Mouse (Mus musculus) forebrain, embryonic 11.5 days (tissue): ENCODE results near the gene Arpp19. TPM values are rescaled to one million over a fixed set of nuclear protein-coding genes. Genes with fewer than 3 reads are reported as not detected.
A peak's percentile ranks its signal among the peaks of the same experiment; 100 is the strongest.

Experiments
- ATAC-seq: fragments of 200-750 bp; cut with Nextera tagmentation; replicated peaks from 2 replicates; pipeline ENCODE4 v1.8.0; 2017; ENCODE audit warnings: moderate TSS enrichment; ENCODE audit not compliant: low FRiP score
- DNase-seq: peaks from one replicate; pipeline ENCODE4 v3.0.0-alpha.2; 2017; ENCODE audit warnings: low spot score
- H3K27ac ChIP-seq: fragments of 300-500 bp; sonication (generic); 2 replicates; pipeline ENCODE4 v1.5.1; 2014; ENCODE audit warnings: low read depth, low read length
- H3K27me3 ChIP-seq: fragments of 300-500 bp; sonication (generic); 2 replicates; pipeline ENCODE4 v1.6.1; 2014; ENCODE audit warnings: mild to moderate bottlenecking, low read length, mixed read lengths; ENCODE audit not compliant: control insufficient read depth, insufficient read depth
- H3K36me3 ChIP-seq: fragments of 300-500 bp; sonication (generic); 2 replicates; pipeline ENCODE4 v1.6.1; 2014; ENCODE audit warnings: mild to moderate bottlenecking, low read length, moderate library complexity, mixed read lengths; ENCODE audit not compliant: control insufficient read depth, insufficient read depth
- H3K4me1 ChIP-seq: fragments of 300-500 bp; sonication (generic); replicated peaks from 2 replicates; pipeline ENCODE4 v1.6.1; 2014; ENCODE audit warnings: low read length, mixed read lengths; ENCODE audit not compliant: control insufficient read depth, insufficient read depth
- H3K4me2 ChIP-seq: fragments of 300-500 bp; sonication (generic); 2 replicates; pipeline ENCODE4 v1.6.1; 2014; ENCODE audit warnings: low read depth, mild to moderate bottlenecking, low read length, moderate library complexity, mixed read lengths; ENCODE audit not compliant: severe bottlenecking
- H3K4me3 ChIP-seq: fragments of 300-500 bp; sonication (generic); 2 replicates; pipeline ENCODE4 v1.5.1; 2014; ENCODE audit warnings: low read depth, low read length
- H3K9ac ChIP-seq: fragments of 300-500 bp; sonication (generic); 2 replicates; pipeline ENCODE4 v1.6.1; 2014; ENCODE audit warnings: low read length
- H3K9me3 ChIP-seq: fragments of 300-500 bp; sonication (generic); 2 replicates; pipeline ENCODE4 v1.6.1; 2016; ENCODE audit warnings: low read length, mixed read lengths; ENCODE audit not compliant: control insufficient read depth
- WGBS: fragments of 180-500 bp; shearing (Covaris S2); extraction: QIAGEN DNeasy Blood & Tissue Kit; methylation state at CpG from one replicate; pipeline ENCODE4 v1.1.7; 2014; 5-methylcytosine and 5-hydroxymethylcytosine counted together
- polyA plus RNA-seq: library from polyadenylated mRNA; unstranded; fragments of >200 nt; fragmentation: Nextera tagmentation; extraction: Ambion mirVana; gene quantifications from 2 replicates; pipeline ENCODE4 v1.2.1, GENCODE M21; 2014

The Arpp19 gene
- 328 and 333 TPM in 2 replicates for polyA plus RNA-seq

DNA sequence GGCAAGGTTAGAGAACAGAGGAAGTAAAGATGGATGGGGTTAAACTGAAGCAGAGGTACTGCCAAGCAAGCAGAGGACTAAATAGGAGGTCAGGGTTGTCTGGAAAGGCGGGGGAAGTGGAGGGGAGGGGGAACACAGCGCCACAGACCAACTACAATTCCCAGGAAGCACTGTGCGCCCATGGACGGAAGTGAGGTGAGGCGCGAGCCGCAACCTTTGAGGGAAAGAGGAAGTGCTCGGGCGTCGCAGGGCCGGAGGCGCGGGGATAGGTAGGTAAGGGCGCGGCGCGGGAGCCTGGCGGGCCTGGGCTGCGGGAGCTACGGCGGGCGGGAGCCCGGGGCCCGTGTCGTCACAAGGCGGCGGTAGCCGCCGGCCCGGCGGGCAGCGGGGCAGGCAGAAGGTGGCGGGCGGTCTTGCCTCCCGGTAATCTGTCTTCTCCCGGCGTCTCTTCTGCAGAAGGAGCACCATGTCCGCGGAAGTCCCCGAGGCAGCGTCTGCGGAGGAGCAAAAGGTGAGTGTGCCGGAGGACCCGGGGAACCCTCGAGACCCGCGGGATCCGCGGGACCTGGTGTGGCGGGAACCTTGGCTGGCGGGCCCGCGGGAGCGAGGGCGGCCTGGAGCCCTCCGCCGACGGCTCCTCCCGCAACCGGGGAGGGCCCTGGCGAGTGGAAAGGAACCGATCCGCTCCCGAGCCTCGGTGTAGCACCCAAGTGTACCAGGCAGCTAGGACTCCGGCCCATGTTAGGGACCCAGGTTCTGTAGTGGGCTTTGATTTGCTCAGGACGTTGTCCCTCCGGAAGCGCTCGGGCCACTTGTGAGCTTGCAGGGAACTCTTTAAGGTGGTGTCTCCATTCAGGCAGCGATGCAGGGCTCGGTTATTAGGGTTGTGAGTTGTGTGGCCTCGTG is at the start of gene Arpp19:
Gene Arpp19 (plus strand): TSS at position 164 of the 906 bp plus-strand sequence.
- peak within 1 kb of the TSS; percentile 98 for H3K4me3 ChIP-seq
- no peaks in the 10 kb centered on the region for H3K36me3 ChIP-seq
- under 1% methylated on average over 62 of the region's 73 CpGs for WGBS
- peak; percentile 92 for DNase-seq
- peak; percentile 95 for ATAC-seq
- peak within 1 kb of the TSS; percentile 73 for H3K4me2 ChIP-seq
- H3K9me3 ChIP-seq, result no peaks in the 10 kb centered on the region
- no peaks in the 10 kb centered on the region for H3K27me3 ChIP-seq
- H3K9ac ChIP-seq, result peak within 1 kb of the TSS; percentile 91
- H3K4me1 ChIP-seq, result peaks cover 3% of the 10 kb centered on the region; the same call in 1 of the 2 replicates
- H3K27ac ChIP-seq, result peak within 1 kb of the TSS; percentile 37; the same call in 1 of the 2 replicates

DNA sequence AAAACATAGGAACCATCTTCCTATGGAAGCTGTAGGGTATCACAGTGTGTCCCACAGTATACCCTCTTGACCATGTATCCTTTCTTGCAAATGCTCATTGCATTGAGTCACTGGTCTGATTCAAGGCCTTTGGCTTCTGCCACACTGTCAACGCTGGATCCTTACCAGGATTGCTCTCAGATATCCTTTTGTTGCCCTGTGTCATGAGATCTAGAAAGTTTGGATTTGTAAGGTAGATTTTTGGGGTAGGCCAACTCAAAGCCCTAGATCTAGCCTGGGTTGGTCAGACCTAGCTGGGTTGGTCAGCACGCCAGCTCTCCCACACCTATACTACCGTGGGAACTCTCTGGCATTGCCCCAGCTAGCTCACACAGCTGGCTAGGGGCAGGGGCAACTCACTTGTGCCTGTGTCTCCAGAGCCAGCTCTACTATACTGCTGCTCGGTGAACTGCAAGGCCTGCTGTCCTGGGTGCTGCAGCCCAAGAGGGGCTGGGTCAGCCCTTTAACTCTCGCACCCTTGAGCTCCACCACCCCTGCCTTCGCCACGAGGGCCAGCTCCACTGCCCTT is 48.4 kb upstream of the Arpp19 start:
- WGBS, result 89% methylated on average over 7 of the region's 7 CpGs

DNA sequence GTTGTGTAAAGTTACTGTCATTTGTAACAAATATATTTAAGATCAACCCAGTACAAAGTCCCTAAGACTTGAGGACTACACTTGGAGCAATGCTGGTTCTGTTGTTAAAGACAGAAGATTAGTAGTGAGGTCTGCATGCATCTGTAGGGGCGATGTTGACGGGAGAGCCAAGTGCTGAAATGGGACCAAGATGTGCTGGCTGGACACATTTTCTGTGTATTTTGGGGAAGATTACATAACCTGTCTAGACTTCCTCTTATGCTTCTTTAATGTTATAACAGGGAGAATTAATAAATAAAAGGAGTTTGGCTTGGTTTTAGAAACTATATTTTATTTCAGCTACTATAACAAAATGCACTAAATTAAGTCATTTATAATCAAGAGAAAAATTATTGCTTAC is 47.4 kb upstream of the Arpp19 start:
- H3K36me3 ChIP-seq, result no peaks in the 10 kb centered on the region
- no peak for DNase-seq
- no peak overlapping the region for H3K27ac ChIP-seq
- no peak overlapping the region for H3K4me2 ChIP-seq
- no peaks in the 10 kb centered on the region for H3K4me1 ChIP-seq
- no peaks in the 10 kb centered on the region for H3K9me3 ChIP-seq
- no peak for ATAC-seq
- H3K4me3 ChIP-seq, result no peak overlapping the region
- H3K9ac ChIP-seq, result no peak overlapping the region
- 93% methylated on average over 2 of the region's 2 CpGs for WGBS
- no peaks in the 10 kb centered on the region for H3K27me3 ChIP-seq

More for the DNA sequence above, 48.4 kb upstream of the Arpp19 start:
- Histone ChIP-seq H3K4me3 (no peak overlapping the region), H3K27me3 (no peaks in the 10 kb centered on the region), H3K36me3 (no peaks in the 10 kb centered on the region), H3K9me3 (no peaks in the 10 kb centered on the region), H3K9ac (no peak overlapping the region), H3K4me1 (no peaks in the 10 kb centered on the region), H3K27ac (no peak overlapping the region), H3K4me2 (no peak overlapping the region)
- ATAC-seq (no peak), DNase-seq (no peak)

DNA sequence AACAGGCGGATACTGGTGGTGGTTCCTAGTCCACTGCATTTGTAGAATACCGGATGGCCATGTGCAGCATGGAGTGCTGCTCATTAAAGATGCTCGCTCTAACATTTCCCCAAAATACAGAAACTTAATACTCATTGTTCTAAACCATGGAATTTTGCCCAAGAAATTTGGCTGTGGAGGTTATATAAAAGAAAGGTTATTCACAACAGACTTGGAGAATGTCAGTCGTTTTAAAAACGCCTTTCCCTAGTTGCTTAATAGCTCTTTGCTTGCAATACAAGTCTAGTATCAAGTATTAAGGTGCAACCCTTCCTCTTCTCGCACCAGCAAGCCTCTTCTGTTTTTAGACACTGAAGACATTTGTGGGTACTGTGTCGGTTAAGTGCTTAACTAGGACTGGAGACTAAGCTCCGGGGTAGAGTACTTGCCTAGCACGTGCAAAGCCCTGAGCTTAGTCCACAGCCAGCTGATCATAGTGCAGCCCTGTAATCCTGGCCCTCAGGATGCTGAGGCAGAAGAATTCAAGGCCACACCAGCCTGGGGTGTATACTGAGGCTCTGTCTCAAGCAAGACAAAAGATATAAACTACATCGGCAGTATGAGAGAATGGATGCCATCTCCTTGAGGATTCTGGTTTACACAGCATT is 42.7 kb upstream of the Arpp19 start:
- Histone ChIP-seq H3K9me3 (no peaks in the 10 kb centered on the region), H3K4me2 (no peak overlapping the region), H3K27me3 (no peaks in the 10 kb centered on the region), H3K27ac (no peak overlapping the region), H3K36me3 (no peaks in the 10 kb centered on the region), H3K4me1 (no peaks in the 10 kb centered on the region), H3K4me3 (no peak overlapping the region), H3K9ac (no peak overlapping the region)
- no peak for ATAC-seq
- whole genome bisulfite sequencing, result 87% methylated on average over 10 of the region's 10 CpGs
- no peak for DNase-seq

DNA sequence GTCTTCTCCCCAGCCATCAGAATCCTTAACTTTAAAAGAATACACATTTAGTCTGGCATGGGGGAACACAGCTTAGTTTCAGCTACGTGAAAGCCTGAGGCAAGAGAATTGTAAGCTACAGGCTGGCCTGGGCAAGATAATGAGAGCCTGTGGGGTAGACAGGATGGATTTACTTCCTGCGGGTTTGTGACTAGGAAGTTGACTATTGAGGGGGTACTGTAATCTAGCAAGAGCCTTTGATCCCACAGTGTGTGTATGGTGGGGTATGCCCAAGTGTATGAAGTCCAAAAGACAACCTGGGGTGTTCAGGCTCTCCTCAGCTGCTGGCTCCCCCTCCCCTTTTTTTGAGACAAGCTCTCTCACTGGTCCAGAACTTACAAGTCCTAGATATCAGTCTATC is 41.1 kb upstream of the Arpp19 start:
- no peaks in the 10 kb centered on the region for H3K4me1 ChIP-seq
- DNase-seq (no peak), ATAC-seq (no peak)
- no peaks in the 10 kb centered on the region for H3K36me3 ChIP-seq
- H3K9me3 ChIP-seq, result no peaks in the 10 kb centered on the region
- no peak overlapping the region for H3K4me3 ChIP-seq
- H3K27ac ChIP-seq, result no peak overlapping the region
- WGBS, result 57% methylated on average over 2 of the region's 2 CpGs
- no peaks in the 10 kb centered on the region for H3K27me3 ChIP-seq
- H3K9ac ChIP-seq, result no peak overlapping the region
- H3K4me2 ChIP-seq, result no peak overlapping the region

DNA sequence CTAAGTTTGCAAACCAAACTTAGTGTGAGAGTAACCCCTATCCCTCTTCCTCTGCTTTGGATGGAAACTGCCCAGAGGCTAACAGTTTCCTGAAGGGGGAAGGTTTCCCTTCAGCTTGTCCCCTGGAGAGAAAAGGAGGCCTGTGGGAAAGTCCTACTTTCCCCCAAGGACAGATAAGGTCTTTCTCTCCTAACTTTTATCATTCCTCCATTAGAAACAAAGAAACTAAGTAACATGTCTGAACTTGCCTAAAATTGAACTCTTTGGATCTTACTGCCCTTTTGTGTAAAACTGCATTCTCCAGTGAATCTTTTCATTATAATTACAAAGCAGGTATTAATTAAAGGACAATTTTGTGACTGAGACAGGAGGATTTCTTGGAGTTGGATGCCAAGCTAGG is 39.4 kb upstream of the Arpp19 start:
- no peaks in the 10 kb centered on the region for H3K4me1 ChIP-seq
- ATAC-seq, result no peak

DNA sequence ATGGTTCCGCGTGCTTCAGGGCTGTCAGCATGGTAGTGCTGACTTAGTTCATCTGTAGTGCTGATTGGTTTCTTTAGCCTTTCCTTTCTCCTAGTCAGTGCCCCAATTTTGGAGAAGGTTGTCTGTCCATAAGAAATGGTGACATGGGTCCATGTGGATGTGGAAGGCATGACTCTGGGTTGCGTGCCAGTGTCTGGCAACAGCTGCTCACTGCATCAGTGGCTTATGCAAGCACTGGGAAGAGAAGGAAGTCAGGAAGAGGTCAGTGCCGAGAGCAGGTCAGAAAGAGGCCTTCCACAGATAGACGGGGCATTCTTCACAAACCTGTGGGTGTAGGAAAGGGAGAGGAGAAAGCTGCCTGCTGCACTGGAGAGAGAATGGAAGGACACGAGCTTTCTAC is 36.4 kb upstream of the Arpp19 start:
- H3K27ac ChIP-seq, result no peak overlapping the region
- H3K4me1 ChIP-seq, result no peaks in the 10 kb centered on the region
- 89% methylated on average over 6 of the region's 6 CpGs for WGBS
- ATAC-seq, result no peak
- no peaks in the 10 kb centered on the region for H3K9me3 ChIP-seq
- no peak overlapping the region for H3K9ac ChIP-seq
- no peak for DNase-seq
- H3K36me3 ChIP-seq, result no peaks in the 10 kb centered on the region
- H3K27me3 ChIP-seq, result no peaks in the 10 kb centered on the region
- H3K4me3 ChIP-seq, result no peak overlapping the region
- H3K4me2 ChIP-seq, result no peak overlapping the region

More for the DNA sequence above, 39.4 kb upstream of the Arpp19 start:
- no peaks in the 10 kb centered on the region for H3K27me3 ChIP-seq
- no peak overlapping the region for H3K4me3 ChIP-seq
- H3K9me3 ChIP-seq, result no peaks in the 10 kb centered on the region
- no peak overlapping the region for H3K9ac ChIP-seq
- DNase-seq, result no peak
- no peak overlapping the region for H3K27ac ChIP-seq
- H3K4me2 ChIP-seq, result no peak overlapping the region
- H3K36me3 ChIP-seq, result no peaks in the 10 kb centered on the region

DNA sequence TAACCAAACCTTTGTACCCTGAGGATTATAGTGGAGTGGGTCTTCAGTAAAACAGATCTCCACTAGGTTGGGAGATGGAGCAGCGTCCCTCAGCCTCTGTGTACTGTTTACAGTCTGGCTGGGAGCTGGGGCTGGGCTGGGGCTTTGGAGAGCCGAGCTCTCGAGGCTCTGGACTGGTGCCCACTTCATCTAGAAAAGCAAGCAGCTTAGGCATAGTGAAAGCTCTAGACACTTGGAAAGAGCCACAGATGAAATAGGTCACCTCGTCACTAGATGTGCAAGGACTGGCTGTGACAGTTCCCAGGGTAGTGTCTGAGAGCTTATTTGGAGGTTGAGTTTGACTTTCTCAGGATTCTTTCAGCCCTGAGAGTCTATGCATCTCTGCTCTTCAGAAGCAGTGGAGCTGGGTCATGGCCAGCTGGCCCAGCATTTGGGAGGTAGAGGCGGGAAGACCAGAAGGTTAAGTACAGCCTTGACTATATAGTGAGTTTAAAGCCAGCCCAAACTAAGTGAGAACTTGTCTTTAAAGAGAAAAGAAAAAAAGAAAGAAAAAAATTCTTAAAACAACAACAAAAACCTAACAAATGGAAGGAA is 35.7 kb upstream of the Arpp19 start:
- no peak for DNase-seq
- Histone ChIP-seq H3K27me3 (no peaks in the 10 kb centered on the region), H3K4me2 (no peak overlapping the region), H3K27ac (no peak overlapping the region), H3K9ac (no peak overlapping the region), H3K4me3 (no peak overlapping the region), H3K36me3 (no peaks in the 10 kb centered on the region), H3K4me1 (no peaks in the 10 kb centered on the region), H3K9me3 (no peaks in the 10 kb centered on the region)
- no peak for ATAC-seq
- WGBS, result 80% methylated on average over 5 of the region's 5 CpGs
